Mouse (Mus musculus) 3134 (cell line): ENCODE data around the gene 4930595D18Rik.

Source experiments
- DNase-seq: peaks from one replicate; pipeline ENCODE4 v3.0.0-alpha.2; 2011; ENCODE audit warnings: low spot score; ENCODE audit not compliant: insufficient read length; ENCODE audit errors: extremely low read depth

4930595D18Rik gene

GRCm38 (mm10) chr12:111184476-111184875 is at the start of gene 4930595D18Rik:
Gene 4930595D18Rik, minus strand, starts transcription at chr12:111184491.
- no peak for DNase-seq

GRCm38 (mm10) chr12:111233798-111234197 is 49.5 kb upstream of the 4930595D18Rik start:
- DNase-seq: no peak

- DNase-seq: no peak
Observed at GRCm38 (mm10) chr12:111230793-111231192, 46.5 kb upstream of the 4930595D18Rik start.

- no peak for DNase-seq
Observed at GRCm38 (mm10) chr12:111228488-111228887, 44.2 kb upstream of the 4930595D18Rik start.

- no peak for DNase-seq
Observed at GRCm38 (mm10) chr12:111227410-111227809, 43.1 kb upstream of the 4930595D18Rik start.

- no peak for DNase-seq
Observed at GRCm38 (mm10) chr12:111225197-111225780, 41.0 kb upstream of the 4930595D18Rik start.

GRCm38 (mm10) chr12:111218867-111219266 is 34.6 kb upstream of the 4930595D18Rik start:
- DNase-seq: no peak

GRCm38 (mm10) chr12:111211729-111212128 is 27.4 kb upstream of the 4930595D18Rik start:
- no peak for DNase-seq

GRCm38 (mm10) chr12:111207641-111208040 is 23.4 kb upstream of the 4930595D18Rik start:
- DNase-seq: no peak

GRCm38 (mm10) chr12:111203945-111204344 is 19.7 kb upstream of the 4930595D18Rik start:
- DNase-seq: no peak

- DNase-seq: no peak
Observed at GRCm38 (mm10) chr12:111203076-111203475, 18.8 kb upstream of the 4930595D18Rik start.

- DNase-seq: no peak
Observed at GRCm38 (mm10) chr12:111196548-111196947, 12.3 kb upstream of the 4930595D18Rik start.

GRCm38 (mm10) chr12:111193331-111193730 is 9.0 kb upstream of the 4930595D18Rik start:
- DNase-seq: no peak

- DNase-seq: no peak
Observed at GRCm38 (mm10) chr12:111192777-111193176, 8.5 kb upstream of the 4930595D18Rik start.

- DNase-seq: no peak
Observed at GRCm38 (mm10) chr12:111190891-111191290, 6.6 kb upstream of the 4930595D18Rik start.

GRCm38 (mm10) chr12:111190355-111190754 is 6.1 kb upstream of the 4930595D18Rik start:
- no peak for DNase-seq

GRCm38 (mm10) chr12:111188295-111188694 is 4.0 kb upstream of the 4930595D18Rik start:
- DNase-seq: no peak

- peak; percentile 22 for DNase-seq
Observed at GRCm38 (mm10) chr12:111186986-111187385, 2.7 kb upstream of the 4930595D18Rik start.

GRCm38 (mm10) chr12:111182378-111182777 is 1.9 kb downstream of the 4930595D18Rik start:
- no peak for DNase-seq

GRCm38 (mm10) chr12:111181848-111182247 is 2.4 kb downstream of the 4930595D18Rik start:
- no peak for DNase-seq

GRCm38 (mm10) chr12:111178772-111179171 is 5.5 kb downstream of the 4930595D18Rik start:
- no peak for DNase-seq

GRCm38 (mm10) chr12:111168891-111169290 is 15.4 kb downstream of the 4930595D18Rik start:
- no peak for DNase-seq
